Mouse (Mus musculus) retina, adult 2 months (tissue): ENCODE measurements around the gene Vps53.
"Not testable (repeated sequence)": the region's sequence is repeated elsewhere in the genome, so short reads cannot be mapped to it uniquely, and the experiment has no call there.

ENCODE experiments used
- DNase-seq: peaks from one replicate; pipeline ENCODE4 v3.0.0-alpha.2; 2012; ENCODE audit warnings: low read depth, low spot score

Vps53 gene

DNA sequence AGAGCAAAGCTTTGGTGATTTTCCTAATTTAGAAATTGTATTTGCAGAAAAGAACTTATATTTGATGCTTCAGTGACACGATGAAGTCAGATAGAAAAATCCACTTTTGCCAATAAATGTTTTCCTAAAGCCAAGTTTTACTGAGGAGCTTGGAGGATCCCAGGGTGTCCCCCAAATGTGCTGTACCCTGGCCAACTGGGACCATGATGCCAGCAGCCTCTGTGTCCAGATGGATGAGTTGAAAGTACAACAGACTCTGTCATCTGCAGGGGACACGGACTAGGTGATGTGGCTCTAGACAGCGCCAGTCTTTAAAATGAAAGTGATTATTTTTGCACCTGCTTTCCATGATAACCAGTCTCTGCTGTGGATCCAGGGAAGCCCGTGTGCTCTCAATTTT, 159.6 kb downstream of the Vps53 start:
- no peak for DNase-seq

DNA sequence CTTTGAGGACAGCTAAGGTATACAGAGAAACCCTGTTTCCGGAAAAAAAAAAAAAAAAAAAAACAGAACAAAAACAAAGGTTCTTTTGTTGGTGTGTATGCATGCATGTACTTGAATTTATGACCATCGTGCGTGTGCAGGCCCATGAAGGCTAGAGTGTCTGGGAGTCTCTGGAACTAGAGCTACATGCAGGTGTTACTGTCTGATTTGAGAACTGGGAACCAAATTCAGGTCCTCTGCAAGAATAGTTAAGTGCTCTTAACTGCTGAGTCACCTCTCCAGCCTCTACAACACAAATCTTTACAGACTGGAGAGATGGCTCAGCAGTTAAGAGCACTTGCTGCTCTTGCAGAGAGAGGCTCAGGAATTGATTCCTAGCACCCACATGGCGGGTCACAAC, 163.6 kb downstream of the Vps53 start:
- no peak for DNase-seq

- no peak for DNase-seq
Observed at GRCm38 (mm10) chr11:76015251-76015650, 164.2 kb downstream of the Vps53 start.

- DNase-seq, result no peak
Observed at GRCm38 (mm10) chr11:76010838-76011624, 168.4 kb downstream of the Vps53 start.

- no peak for DNase-seq
Observed at GRCm38 (mm10) chr11:76009101-76009500, 170.3 kb downstream of the Vps53 start.

- no peak for DNase-seq
Observed at GRCm38 (mm10) chr11:76008162-76008561, 171.3 kb downstream of the Vps53 start.

- DNase-seq, result not testable (repeated sequence)
Observed at GRCm38 (mm10) chr11:76004276-76004675, 175.2 kb downstream of the Vps53 start.

DNA sequence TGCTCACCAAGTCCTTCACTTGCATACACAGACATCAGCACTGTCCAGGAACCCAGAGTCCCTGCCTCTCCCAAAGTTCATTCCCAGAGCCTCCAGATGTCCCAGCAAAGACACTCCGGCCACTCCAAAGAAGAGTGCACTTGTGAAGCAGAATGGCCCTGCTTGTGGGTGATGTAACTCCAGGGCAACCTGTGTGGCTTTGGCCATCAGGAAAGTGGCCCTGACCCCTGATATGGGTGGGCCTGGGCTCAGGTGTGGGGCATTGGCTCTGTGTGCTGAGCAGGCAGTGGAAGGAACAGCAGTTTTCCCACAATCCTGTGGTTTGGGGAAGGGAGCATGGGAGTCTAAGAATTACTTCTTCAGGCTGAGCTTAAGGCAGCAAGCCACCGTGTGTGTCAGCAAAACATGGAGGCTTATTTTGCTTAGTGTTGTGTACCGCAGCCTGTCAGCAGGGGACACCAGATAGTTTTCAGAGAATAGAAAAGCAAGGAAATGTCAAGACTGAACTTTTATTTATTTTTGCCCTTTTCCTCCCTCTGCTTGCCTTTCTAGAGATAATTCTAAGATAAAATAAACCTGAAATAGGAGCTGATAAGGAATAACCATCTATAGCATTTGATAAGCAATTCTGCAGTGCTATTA, 178.1 kb downstream of the Vps53 start:
- no peak for DNase-seq

- no peak for DNase-seq
Observed at GRCm38 (mm10) chr11:76000701-76001100, 178.7 kb downstream of the Vps53 start.

- DNase-seq, result peak; percentile 71
Observed at GRCm38 (mm10) chr11:75999440-76000155, 179.8 kb downstream of the Vps53 start, which contains the start of gene 1700016K19Rik. TSS of gene 1700016K19Rik (plus strand) at chr11:75999912.
